Mouse (Mus musculus) testis, adult 2 months (tissue): Measurements from ENCODE around the gene Gm31371. TPM values are rescaled to one million over a fixed set of nuclear protein-coding genes. Genes with fewer than 3 reads are reported as not detected.
"Not testable (repeated sequence)": the region's sequence is repeated elsewhere in the genome, so short reads cannot be mapped to it uniquely, and the experiment has no call there.

Source experiments
- H3K27ac ChIP-seq: fragments of 200-500 bp; 2 replicates; pipeline ENCODE4 v1.5.1; 2012; ENCODE audit warnings: low read depth, low read length; ENCODE audit not compliant: control insufficient read depth, insufficient read depth
- H3K27me3 ChIP-seq: fragments of 200-500 bp; 2 replicates; pipeline ENCODE4 v1.6.1; 2012; ENCODE audit warnings: mild to moderate bottlenecking, low read length, moderate library complexity; ENCODE audit not compliant: control insufficient read depth, insufficient read depth
- H3K36me3 ChIP-seq: fragments of 200-500 bp; 2 replicates; pipeline ENCODE4 v1.6.1; 2012; ENCODE audit warnings: mild to moderate bottlenecking, low read length; ENCODE audit not compliant: control insufficient read depth, insufficient read depth
- H3K4me1 ChIP-seq: fragments of 200-500 bp; 2 replicates; pipeline ENCODE4 v1.6.1; 2012; ENCODE audit warnings: low read length; ENCODE audit not compliant: control insufficient read depth, insufficient read depth
- H3K4me3 ChIP-seq: fragments of 200-500 bp; 2 replicates; pipeline ENCODE4 v1.5.1; 2012; ENCODE audit warnings: low read depth, mild to moderate bottlenecking, low read length, moderate library complexity, mixed read lengths; ENCODE audit not compliant: control insufficient read depth
- CTCF ChIP-seq: fragments of 200-500 bp; IDR thresholded peaks from 2 replicates; pipeline ENCODE4 v1.5.1; 2012; ENCODE audit warnings: low read depth, mild to moderate bottlenecking, inconsistent platforms, low read length, moderate library complexity; ENCODE audit not compliant: control insufficient read depth, insufficient read depth, insufficient replicate concordance
- POLR2A ChIP-seq: fragments of 200-500 bp; IDR thresholded peaks from 2 replicates; pipeline ENCODE4 v1.6.1; 2012; ENCODE audit warnings: low read depth, mild to moderate bottlenecking, inconsistent platforms, low read length, moderate library complexity; ENCODE audit not compliant: control insufficient read depth
- polyA plus RNA-seq: library from polyadenylated mRNA; depleted of rRNA; stranded (reverse); fragments of >200 nt; gene quantifications from 2 replicates; pipeline ENCODE4 v1.2.3, GENCODE M21; 2012; rRNA removed

Gm31371 gene
- polyA plus RNA-seq, result 8.0 and 12.4 TPM in 2 replicates

DNA sequence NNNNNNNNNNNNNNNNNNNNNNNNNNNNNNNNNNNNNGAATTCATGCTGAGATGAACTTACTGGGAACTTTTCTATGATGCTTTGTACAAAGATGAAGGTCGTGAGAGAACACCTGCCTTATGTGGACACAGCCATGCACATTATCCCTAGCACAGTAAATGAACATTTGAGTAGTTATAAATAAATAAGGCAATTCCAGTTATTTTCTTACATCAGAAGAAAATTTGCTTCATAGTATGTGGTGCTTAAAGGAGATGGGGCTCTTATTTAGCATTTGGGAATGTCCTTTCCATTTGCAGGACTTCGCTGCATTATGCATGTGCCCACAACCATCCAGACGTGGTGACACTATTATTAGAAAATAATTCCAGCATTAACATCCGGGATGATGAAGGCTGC is at the start of gene Gm31371:
Gene Gm31371, plus strand, starts transcription at position 301 of the 400 bp plus-strand sequence.
- H3K27me3 ChIP-seq, result not testable (repeated sequence)

DNA sequence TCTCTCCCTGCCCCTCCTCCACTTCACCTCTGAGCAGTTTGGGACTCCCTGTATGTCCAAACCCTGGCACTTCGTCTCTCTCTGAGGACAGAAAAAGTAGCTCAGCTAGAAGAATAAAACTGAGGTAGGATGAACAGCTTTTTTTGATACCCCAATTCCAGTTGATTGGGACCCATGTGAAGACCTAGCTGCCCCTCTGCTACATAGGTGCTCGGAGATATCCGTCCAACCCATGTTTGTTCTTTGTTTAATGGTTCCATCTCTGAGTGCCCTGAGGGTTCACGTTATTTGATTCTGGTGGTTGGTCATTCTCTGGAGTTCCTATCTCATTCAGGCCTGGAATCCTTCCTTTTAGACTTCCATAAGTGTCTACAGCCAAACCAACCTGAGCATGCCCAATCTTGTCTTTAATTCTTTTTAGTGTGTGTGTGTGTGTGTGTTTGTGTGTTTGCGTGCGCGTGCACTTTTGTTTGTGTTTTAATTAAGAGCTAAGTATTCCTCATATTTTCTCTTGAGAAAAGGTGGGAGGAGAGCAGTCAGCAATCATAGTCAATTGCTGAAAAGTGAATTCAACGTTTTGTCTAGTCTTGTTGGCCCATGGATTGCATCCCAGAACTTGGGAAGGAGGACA is 3.3 kb downstream of the Gm31371 start:
- not testable (repeated sequence) for H3K4me3 ChIP-seq, H3K4me1 ChIP-seq, H3K36me3 ChIP-seq, H3K27ac ChIP-seq, H3K27me3 ChIP-seq

More for the DNA sequence above, at the start of gene Gm31371:
- H3K36me3 ChIP-seq, H3K4me1 ChIP-seq, H3K27ac ChIP-seq, H3K4me3 ChIP-seq: not testable (repeated sequence)

DNA sequence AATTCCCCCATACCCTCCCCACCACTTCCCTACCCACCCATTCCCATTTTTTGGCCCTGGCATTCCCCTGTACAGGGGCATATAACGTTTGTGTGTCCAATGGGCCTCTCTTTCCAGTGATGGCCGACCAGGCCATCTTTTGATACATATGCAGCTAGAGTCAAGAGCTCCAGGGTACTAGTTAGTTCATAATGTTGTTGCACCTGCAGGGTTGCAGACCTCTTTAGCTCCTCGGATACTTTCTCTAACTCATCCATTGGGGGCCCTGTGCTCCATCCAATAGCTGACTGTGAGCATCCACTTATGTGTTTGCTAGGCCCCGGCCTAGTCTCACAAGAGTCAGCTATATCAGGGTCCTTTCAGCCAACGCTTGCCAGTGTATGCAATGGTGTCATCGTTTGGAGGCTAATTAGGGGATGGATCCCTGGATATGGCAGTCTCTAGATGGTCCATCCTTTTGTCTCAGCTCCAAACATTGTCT is 5.7 kb downstream of the Gm31371 start:
- not testable (repeated sequence) for H3K27ac ChIP-seq, H3K36me3 ChIP-seq, H3K27me3 ChIP-seq

DNA sequence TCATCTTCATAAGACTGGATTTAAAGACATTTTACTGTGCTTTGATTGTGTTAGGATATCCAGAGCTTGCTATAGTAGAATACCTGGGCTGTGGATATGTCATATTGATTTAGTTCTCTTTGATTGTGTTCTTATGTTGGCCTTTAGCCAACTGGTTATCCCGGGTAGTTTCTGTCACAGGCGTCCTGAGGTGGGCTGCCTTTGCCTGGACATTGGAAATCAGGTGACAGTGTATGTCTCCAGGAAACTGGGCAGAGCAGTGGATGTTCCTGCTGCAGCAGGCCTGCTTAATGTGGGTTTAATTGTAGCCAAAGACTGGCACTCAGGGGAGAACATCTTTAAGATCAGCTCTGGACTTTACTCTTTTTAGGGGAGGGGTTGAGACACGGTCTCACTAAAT is 15.9 kb downstream of the Gm31371 start:
- H3K27ac ChIP-seq, H3K4me1 ChIP-seq, H3K36me3 ChIP-seq, H3K27me3 ChIP-seq, H3K4me3 ChIP-seq: not testable (repeated sequence)

More for the DNA sequence above, 5.7 kb downstream of the Gm31371 start:
- not testable (repeated sequence) for H3K4me1 ChIP-seq, H3K4me3 ChIP-seq

DNA sequence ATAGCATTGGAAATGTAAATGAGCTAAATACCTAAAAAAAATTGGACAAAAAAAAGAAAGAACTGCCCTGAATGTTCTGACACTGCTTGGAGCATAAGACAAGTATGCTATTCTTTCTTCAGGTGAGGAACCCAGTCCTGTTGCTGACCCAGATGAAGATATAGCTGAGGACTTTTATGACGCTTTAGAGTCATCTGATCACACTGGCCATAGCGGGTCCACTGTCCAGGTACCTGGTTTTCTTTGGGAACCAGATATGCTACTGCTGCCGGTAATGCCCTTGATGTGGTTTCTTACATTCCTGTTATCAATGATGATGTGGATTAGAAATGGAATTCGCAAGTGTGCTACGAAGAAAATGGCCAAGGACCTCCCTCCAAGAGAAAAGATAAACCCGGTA is 31.1 kb downstream of the Gm31371 start:
- not testable (repeated sequence) for H3K27me3 ChIP-seq, H3K4me3 ChIP-seq, H3K4me1 ChIP-seq, H3K36me3 ChIP-seq, H3K27ac ChIP-seq

DNA sequence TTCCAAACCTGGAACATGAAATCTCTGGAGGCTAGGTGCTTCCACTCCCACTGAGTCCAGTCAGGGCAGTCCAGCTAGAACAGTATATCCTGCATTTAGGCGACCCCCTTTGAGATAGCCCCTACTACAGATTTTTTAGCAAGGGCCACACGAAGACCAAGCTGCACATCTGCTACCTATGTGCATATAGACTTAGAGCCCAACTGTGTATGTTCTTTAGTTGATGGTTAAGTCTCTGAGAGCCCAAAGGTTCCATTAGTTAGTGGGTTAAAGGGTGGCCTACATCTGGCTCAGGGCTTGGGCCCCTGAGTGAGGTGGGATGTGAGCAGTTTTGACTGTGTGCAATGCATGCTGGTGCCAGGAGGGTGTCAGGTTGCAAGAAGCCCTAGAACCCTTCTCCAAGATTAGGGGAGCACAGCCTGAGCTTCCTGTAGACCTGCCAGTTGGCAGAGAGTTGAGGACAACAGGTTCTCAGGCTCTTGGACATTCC is 32.4 kb downstream of the Gm31371 start:
- not testable (repeated sequence) for H3K4me3 ChIP-seq, H3K27ac ChIP-seq, H3K4me1 ChIP-seq, H3K27me3 ChIP-seq, H3K36me3 ChIP-seq

DNA sequence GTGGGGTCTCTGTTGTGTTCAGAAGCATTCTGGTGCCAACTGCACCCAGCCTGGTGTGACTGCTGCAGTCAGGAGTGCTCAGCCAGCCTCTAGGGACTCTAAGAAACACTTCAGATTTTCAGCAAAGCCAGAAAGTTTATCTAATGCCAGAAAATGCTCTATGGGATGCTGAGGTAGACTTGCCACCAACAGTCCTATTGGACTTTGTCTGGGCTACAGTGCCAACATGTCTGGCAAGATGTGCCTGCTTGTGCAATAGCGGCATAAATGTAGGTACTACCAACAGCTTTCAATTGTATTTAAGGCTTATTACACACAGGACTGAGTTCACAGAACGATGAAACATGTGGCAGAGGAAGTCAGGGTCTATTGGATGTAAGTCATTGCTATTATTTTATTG is 57.7 kb downstream of the Gm31371 start:
- TF ChIP-seq POLR2A (no peak), CTCF (no peak)
- H3K4me1 ChIP-seq, result no peaks in the 10 kb centered on the region
- no peaks in the 10 kb centered on the region for H3K27me3 ChIP-seq
- no peak overlapping the region for H3K4me3 ChIP-seq
- H3K27ac ChIP-seq, result no peak overlapping the region
- no peaks in the 10 kb centered on the region for H3K36me3 ChIP-seq

DNA sequence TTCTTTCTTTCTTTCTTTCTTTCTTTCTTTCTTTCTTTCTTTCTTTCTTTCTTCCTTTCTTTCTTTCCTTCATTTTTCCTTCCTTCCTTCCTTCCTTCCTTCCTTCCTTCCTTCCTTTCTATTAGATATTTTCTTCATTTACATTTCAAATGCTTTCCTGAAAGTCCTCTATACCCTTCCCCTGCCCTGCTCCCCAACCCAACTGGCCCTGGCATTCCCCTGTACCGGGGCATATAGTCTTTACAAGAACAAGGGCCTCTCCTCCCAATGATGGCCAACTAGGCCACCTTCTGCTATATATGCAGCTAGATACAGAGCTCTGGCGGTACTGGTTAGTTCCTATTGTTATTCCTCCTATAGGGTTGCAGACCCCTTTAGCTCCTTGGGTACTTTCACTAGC is 60.6 kb downstream of the Gm31371 start:
- not testable (repeated sequence) for H3K36me3 ChIP-seq, H3K27me3 ChIP-seq, H3K4me3 ChIP-seq, H3K4me1 ChIP-seq, H3K27ac ChIP-seq

DNA sequence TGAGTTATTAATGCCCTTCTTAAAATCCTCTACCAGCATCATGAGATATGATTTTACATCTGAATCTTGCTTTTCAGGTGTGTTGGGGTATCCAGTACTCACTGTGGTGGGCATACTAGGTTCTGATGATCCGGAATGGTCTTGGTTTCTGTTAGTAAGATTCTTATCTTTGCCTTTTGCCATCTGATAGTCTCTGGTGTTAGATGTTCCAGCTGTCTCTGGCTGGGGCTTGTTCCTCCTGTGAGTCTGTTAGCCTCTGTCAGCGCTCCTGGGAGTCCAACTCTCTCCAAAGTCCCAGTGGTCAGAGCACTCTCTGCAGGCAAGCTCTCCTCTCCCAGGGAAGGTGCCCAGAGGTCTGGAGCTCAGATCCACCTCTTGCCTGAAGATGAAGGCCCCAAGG is 65.0 kb downstream of the Gm31371 start:
- not testable (repeated sequence) for H3K4me3 ChIP-seq, H3K27me3 ChIP-seq, H3K4me1 ChIP-seq, H3K27ac ChIP-seq, H3K36me3 ChIP-seq

DNA sequence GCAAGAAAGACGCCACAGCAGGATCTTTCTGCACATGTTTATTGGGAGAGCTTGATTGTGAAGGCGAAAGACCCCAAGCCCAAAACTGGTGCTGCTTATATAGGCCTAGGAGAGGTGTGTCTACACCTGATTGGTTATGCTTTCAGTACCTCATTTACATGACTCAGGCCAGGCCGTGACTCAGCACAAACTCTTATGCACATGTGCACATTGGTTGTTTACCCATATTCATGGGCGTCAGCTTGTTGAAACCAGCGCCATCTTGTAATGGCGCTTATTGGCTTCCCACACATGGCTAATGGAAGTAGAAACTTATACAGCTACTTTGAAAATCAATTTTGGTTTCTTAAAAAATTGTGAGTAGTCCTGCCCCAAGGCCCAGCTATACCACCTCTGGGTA is 72.0 kb downstream of the Gm31371 start:
- not testable (repeated sequence) for H3K4me1 ChIP-seq, H3K27me3 ChIP-seq, H3K27ac ChIP-seq, H3K4me3 ChIP-seq, H3K36me3 ChIP-seq
